Mouse (Mus musculus) heart, postnatal 10 days (tissue): ENCODE results near the gene Mysm1. TPM values are rescaled to one million over a fixed set of nuclear protein-coding genes. Genes with fewer than 3 reads are reported as not detected.

Experiments used
- DNase-seq, 2 experiments: peaks; one replicate each; pipeline ENCODE4 v3.0.0; 2021
- intact Hi-C: fragments of 180-260 bp; cut with DNase I; formaldehyde crosslinking; loops from one replicate; pipeline ENCODE4 v1.15.1; 2025
- total RNA-seq, 2 experiments: library from RNA; stranded (reverse); gene quantifications; 2 replicates each; pipeline ENCODE4 v1.2.3; 2021

Gene Mysm1
- total RNA-seq, 2 experiments from 2014 or later: 13.4 to 15.7 TPM

DNA sequence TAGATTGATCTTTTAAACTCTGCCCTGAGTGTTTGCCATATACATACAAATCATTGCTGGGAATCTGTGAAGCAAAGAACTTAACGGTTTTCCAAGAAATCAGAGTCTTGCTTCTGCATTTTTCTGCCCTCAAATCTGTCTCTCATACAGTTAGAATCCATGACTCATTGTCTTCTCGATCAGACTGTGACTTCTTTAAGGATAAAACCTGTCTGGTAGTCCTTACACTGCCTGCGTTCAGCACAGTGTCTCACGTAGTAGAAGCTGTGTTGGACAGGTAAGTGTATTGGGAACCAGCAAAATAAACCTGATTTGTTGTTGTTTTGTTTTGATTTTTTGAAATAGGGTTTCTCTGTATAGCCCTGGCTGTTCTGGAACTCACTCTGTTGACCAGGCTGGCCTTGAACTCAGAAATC lies 608 bp upstream of the Mysm1 start:
- intact Hi-C loops: no loop called here
- DNase-seq: peak in 1 of 2 experiments; percentile 9

DNA sequence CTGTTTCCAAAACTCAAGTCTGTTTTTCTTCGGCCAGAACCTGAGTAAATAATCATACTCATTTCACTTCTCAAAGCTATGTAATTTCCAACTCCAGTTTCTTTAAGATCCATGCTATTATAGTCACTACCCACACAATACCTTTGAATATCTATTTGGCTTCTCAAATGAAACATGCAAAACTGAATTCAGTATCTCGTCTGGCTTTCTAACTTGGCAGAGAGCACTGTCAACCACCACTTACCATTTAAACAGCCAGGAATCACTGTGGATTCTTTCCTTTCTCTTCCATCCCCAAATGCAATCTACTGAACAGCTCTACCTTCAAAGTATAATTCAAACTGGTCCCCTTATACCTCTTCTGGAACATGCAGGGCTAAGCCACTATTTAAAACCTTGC lies 5.6 kb downstream of the Mysm1 start:
- DNase-seq: no peak
- intact Hi-C loops: no loop called here

DNA sequence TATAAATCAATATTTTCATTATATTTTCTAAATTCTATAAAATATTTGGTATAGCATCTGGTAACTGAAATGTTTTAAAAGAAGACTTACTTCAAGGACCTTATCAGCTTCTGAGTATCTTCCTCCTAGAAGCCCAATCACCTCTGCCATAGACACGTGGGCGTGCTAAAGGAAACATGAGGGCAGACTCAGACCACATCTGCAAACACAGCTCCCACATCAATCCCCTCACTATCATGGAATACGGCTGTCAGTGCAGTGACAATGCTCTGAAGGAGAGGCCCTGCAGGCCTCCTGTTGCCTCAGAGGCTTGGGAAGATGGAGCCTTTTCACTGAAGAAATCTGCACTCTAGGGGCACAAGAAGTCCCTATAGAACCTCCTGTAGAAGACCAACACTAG lies 26.1 kb downstream of the Mysm1 start:
- intact Hi-C loops: no loop called here
- DNase-seq: no peak

DNA sequence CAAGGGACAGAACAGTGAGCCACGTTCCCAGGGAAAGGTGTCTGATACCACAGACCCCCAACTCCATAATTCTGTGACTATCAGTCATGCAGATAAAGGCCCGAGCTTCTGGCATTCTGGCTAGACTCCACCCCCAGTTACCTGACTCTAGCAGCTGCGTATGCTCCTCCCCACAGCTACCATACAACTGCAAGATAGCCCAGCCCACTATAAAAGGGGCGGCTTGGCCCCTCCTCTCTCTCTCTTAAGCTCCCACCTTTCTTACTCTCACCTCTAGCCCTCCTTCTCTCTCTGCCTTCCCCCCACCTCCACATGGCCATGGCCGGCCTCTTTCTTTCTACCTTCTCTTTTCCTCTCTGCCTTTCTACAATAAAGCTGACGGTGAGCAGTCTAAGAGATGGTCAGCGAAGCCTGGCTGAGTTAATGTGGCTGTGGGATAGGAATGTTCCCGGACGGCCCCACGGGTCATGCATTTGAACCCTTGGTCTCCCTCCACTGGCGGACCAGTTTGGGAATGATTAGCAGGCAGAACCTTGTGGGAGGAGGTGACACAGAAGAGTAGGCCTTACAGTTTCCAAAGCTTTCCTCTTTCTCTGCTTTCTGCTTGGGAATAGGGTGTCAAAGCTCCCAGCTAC lies 37.6 kb downstream of the Mysm1 start:
- DNase-seq: no peak
- intact Hi-C loops: no loop called here

DNA sequence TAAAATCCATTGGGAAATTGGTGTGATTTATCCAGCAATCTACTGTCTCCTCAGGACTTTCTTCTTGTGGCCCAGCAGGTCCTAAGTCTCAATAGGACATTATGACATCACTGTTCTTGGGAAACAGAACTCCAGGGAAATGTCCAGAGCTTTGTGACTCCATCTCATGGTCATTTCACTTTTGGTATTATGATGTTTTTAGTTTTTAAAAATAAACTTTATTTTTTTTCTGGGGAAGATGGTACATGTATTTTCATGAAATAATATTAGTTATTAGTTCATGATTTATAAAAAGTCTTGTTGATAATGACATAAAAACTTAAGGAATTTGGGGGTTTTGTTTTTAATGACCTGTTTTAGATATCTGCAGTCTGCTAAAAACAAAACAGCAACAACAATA lies 50.2 kb downstream of the Mysm1 start, which contains the start of gene Eqtn:
Eqtn (minus strand) TSS at position 101 of the 400 bp plus-strand sequence.
- intact Hi-C loops: no loop called here
- DNase-seq: no peak

DNA sequence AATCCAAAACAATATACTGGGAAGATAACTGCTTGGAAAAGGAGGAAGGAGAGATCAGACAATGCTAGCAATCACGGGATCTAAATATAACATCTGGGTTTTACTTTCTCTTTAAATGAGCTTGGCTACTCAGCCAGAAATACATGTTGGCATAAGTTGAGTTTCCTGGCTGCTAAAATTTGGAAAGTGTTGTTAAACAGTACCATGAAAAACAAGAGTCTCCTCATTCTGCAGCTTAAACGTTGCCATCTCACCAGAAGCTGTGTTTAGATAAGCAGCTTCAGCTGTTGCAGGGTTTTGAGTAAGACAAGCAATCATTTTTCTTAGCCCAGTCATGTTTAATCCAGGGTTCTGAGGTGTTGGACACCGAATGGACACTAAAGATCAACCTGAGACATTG lies 77.1 kb downstream of the Mysm1 start:
- intact Hi-C loops: loop anchor here (5.0 kb wide), 1 partner anchor 234 kb away; no protein-coding TSS in a partner anchor

DNA sequence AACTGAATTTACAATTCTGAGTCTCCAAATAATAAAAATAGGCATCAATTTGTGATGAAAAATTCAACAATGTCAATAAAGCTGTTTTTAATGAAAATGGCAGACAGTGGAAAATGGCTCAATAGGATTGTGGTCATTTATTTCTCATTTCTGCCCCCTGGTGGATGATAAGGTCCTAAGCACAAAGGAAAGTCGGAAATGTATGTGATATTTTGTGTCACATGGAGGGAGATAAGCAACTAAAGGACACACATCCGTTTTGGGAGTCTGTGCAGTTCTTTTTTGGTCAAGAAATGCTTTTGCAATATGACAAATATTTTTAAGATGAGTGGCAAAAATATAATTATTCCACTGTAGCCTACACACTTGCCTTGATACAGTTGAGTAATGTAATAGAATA lies 78.2 kb downstream of the Mysm1 start:
- intact Hi-C loops: loop anchor here (5.0 kb wide), 1 partner anchor 233 kb away; no protein-coding TSS in a partner anchor
- peak; percentile 46 to 59 for DNase-seq

More for the DNA sequence above, 77.1 kb downstream of the Mysm1 start:
- DNase-seq: no peak

Other genes with a start within 250 kb of the Mysm1 start
- gene Tek, start 239.8 kb downstream of the Mysm1 start, total RNA-seq: 10 to 100 TPM; 61.1 to 69.4 TPM
- gene Eqtn, start 50.3 kb downstream of the Mysm1 start, total RNA-seq: not detected
- 10 to 100 TPM; 58.9 to 65.6 TPM for gene Jun, start 73.1 kb upstream of the Mysm1 start, total RNA-seq